Mouse (Mus musculus): ENCODE measurements at regions not wholly inside any gene's neighbourhood (a gene's known extent, or its start where the extent isn't known, plus 50 kb on each side); places are given as distances from the start of the nearest gene placed in this dataset.

DNA sequence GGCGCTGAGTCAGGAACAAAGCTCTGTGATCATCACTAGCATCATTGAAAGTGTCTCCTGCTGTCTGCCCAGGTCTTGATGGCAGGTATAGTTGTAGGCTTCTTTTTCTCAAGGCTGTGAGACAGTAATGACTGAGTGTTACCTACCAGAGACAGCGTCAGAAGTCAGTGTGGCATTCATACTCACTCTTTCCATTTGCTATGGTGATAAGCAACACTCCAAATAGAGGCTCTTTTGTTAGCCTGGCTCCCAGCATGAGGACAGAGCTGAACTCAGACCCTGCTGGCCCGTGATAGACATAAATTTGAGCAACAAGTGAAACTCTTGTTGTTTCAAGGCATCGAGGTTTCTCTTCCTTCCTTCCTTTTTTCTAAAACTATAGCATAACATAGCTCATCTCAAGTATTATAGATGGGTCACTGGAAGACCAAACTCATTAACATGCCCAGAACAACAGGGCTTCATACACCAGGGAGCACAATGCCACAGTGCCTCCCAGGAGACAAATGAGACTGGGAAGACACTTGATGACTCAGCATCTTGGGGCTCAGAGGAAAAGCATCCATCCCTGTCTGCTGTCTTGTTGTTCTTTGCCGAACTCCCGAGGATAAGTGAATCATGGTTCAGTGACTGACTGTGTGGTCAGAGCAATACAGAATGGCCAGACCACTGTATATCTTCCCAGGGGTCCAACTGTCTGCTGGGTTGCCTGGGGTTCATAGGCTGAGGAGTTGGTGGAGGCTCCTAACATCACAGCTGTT is 225.5 kb upstream of the Bmp2 start:
- Histone ChIP-seq H3K36me3 (no peaks in the 10 kb centered on the region), H3K9me3 (replicated peaks) (no peaks in the 10 kb centered on the region), H3K27me3 (no peaks in the 10 kb centered on the region), H3K4me2 (no peak overlapping the region), H3K4me1 (replicated peaks) (peaks cover 10% of the 10 kb centered on the region; the same call in 1 of the 2 replicates), H3K9ac (no peak overlapping the region), H3K27ac (no peak overlapping the region), H3K4me3 (no peak overlapping the region)
- 51% methylated on average over 6 of the region's 6 CpGs for WGBS
- no peak for ATAC-seq (replicated peaks; ENCODE audit: insufficient number of reproducible peaks, insufficient read depth, low FRiP score, low read depth)

DNA sequence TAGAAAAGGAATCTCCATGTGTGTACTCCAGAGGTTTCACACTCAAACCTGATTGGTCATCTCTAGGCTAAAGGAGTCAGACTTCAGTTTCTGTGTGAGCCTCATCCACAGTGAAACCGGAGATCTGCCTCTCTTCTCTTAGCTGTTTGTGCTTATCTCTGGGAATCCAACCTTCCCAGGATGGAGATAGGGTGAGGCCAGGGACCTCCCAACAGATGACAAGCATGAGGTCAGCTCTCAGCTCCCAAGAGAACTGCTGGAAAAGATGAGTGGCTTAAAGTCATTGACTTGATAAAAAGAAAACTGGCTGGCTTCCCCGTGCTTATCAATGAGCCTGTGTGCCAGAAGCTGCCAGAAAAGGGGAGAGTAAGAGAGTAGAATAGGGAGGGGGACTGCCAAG is 224.3 kb upstream of the Bmp2 start:
- Histone ChIP-seq H3K9ac (no peak overlapping the region), H3K4me3 (no peak overlapping the region), H3K4me2 (no peak overlapping the region), H3K27me3 (no peaks in the 10 kb centered on the region), H3K9me3 (replicated peaks) (no peaks in the 10 kb centered on the region), H3K36me3 (no peaks in the 10 kb centered on the region), H3K4me1 (replicated peaks) (peaks cover 10% of the 10 kb centered on the region; the same call in 1 of the 2 replicates), H3K27ac (no peak overlapping the region)
- peak; percentile 67 for ATAC-seq (replicated peaks; ENCODE audit: insufficient number of reproducible peaks, insufficient read depth, low FRiP score, low read depth)
- 9% methylated on average over 2 of the region's 2 CpGs for WGBS

DNA sequence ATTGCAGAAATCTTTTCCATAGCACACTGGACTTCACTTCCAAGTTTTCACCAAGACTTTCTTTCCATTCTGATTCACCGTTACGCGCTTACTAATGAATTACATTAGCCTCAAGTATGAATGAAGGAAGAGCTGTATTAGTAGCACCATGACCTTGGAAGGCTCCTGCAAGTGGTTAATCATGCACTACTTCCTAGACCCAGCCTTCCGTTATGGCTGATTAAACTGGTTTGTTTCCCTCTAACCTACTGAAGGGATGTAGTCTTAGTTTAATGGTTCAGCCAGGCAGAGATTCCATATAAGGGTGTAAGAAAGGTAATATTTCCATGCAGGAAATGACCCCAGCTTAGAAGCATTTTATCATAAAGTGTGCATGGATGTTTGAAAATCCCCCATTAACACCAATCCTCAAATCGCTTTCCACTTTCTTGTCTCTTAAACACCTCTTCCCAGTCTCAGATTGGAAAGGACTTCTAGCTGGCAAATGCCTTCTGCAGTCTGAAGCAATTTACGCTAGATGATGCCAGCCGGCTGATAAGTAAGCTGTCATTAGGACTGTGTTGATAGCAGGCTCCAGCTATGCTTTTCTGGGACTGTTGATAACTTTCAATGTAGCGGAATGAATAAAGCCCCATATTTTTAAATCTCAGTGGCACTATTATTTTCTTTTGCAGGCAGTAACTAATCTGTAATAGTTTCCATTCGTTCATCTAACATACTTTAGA is 215.6 kb upstream of the Bmp2 start:
- Histone ChIP-seq H3K4me1 (replicated peaks) (peaks cover 3% of the 10 kb centered on the region), H3K9ac (no peak overlapping the region), H3K36me3 (no peaks in the 10 kb centered on the region), H3K9me3 (replicated peaks) (no peaks in the 10 kb centered on the region), H3K4me3 (no peak overlapping the region), H3K4me2 (no peak overlapping the region; the same call in 1 of the 2 replicates), H3K27me3 (no peaks in the 10 kb centered on the region), H3K27ac (peak overlapping the region; percentile 41; the same call in 1 of the 2 replicates)
- 0 out of 2 replicates have a peak, but pooled peaks have one; percentile 35 for ATAC-seq (replicated peaks; ENCODE audit: insufficient number of reproducible peaks, insufficient read depth, low FRiP score, low read depth)
- 47% methylated on average over 9 of the region's 9 CpGs for WGBS

DNA sequence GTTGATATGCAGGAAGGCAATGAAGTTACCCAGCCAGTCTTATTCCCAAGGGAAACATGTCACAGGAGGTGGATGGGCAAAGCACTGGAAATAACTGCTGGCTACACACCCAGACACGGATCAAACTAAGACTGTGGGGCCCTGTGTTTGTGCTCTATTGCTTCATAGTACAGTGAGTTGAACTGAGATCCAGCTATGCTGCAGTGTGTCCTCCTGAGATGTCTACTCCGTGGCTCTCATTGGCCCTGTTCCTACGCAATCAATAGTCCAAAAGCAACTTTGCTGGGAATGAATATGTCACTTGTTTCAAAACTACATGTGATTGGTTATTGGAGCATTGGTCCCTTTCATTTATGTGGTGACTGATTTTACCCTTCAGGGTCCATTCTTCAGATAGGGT is 213.8 kb upstream of the Bmp2 start:
- Histone ChIP-seq H3K27me3 (no peaks in the 10 kb centered on the region), H3K4me3 (no peak overlapping the region), H3K4me1 (replicated peaks) (peaks cover 3% of the 10 kb centered on the region), H3K9me3 (replicated peaks) (no peaks in the 10 kb centered on the region), H3K4me2 (no peak overlapping the region), H3K36me3 (no peaks in the 10 kb centered on the region), H3K27ac (no peak overlapping the region), H3K9ac (no peak overlapping the region)
- no peak for ATAC-seq (replicated peaks; ENCODE audit: insufficient number of reproducible peaks, insufficient read depth, low FRiP score, low read depth)
- WGBS, result 78% methylated on average over 3 of the region's 3 CpGs

DNA sequence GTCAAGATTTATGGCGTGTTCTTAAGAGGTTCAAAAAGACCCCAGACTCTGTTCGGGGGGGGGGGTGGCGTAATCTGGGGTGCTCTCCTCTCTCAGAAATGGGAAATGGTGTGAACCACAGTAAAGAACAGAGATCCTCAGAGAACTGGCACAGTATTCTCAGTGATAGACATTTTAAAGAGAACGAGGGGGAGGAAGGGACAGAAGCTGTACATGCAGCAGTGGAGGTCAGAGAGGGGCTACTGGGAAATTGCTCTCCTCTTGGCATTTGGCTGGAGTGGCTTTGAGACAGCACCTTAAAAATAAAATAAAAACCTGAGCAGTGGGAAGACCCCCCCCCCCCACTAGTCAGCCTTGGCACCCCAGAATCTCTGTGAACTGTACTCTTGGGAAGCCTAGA is 210.6 kb upstream of the Bmp2 start:
- Histone ChIP-seq H3K4me3 (no peak overlapping the region), H3K4me2 (no peak overlapping the region), H3K4me1 (replicated peaks) (peaks cover 2% of the 10 kb centered on the region), H3K27ac (no peak overlapping the region), H3K9ac (no peak overlapping the region), H3K9me3 (replicated peaks) (no peaks in the 10 kb centered on the region), H3K27me3 (no peaks in the 10 kb centered on the region), H3K36me3 (no peaks in the 10 kb centered on the region)
- 81% methylated on average over 4 of the region's 4 CpGs for WGBS
- ATAC-seq (replicated peaks; ENCODE audit: insufficient number of reproducible peaks, insufficient read depth, low FRiP score, low read depth), result no peak

DNA sequence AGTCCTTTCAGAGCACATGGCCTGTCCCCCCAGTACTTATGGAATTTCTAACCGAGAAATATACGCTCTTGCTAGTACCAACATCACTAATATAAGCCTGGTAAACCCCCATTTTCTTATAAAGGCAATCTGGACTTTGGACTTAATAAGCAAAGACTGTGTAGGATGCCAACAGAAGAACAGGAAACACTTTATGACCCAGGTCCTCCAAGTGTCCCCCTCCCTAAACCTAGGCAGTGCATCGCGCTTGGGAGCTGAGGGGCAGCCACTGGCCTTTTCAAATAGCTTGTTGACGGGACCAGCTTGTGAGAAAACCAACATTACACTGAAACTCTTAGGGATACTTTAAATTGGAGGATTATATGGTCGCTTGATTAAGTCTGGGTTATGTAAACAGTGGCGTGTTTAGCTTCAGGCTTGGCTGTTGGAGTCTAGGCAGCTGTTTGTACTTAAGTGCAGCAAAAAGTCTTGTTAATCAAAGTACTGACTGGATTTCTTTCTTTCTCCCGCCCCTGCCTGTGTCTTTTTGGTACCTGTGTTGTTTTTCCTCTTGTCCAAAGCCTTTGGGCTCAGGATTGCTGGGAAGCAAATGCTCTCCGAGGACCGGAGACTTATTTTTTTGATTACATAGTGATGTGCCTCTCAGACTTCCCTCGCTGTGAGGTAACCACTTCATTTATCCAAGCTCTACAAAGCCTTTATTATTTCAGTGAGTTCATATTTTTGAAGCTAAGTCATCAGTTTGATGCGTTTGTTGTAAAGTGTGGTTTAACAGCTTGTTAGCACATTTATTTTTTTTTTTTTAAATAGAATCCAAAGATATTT is 205.8 kb upstream of the Bmp2 start:
- H3K27me3 ChIP-seq, result no peaks in the 10 kb centered on the region
- 51% methylated on average over 12 of the region's 12 CpGs for WGBS
- H3K4me3 ChIP-seq, result no peak overlapping the region
- no peaks in the 10 kb centered on the region for H3K4me1 ChIP-seq (replicated peaks)
- no peak overlapping the region for H3K4me2 ChIP-seq
- no peaks in the 10 kb centered on the region for H3K9me3 ChIP-seq (replicated peaks)
- H3K27ac ChIP-seq, result no peak overlapping the region
- no peaks in the 10 kb centered on the region for H3K36me3 ChIP-seq
- no peak overlapping the region for H3K9ac ChIP-seq
- ATAC-seq (replicated peaks; ENCODE audit: insufficient number of reproducible peaks, insufficient read depth, low FRiP score, low read depth), result no peak

DNA sequence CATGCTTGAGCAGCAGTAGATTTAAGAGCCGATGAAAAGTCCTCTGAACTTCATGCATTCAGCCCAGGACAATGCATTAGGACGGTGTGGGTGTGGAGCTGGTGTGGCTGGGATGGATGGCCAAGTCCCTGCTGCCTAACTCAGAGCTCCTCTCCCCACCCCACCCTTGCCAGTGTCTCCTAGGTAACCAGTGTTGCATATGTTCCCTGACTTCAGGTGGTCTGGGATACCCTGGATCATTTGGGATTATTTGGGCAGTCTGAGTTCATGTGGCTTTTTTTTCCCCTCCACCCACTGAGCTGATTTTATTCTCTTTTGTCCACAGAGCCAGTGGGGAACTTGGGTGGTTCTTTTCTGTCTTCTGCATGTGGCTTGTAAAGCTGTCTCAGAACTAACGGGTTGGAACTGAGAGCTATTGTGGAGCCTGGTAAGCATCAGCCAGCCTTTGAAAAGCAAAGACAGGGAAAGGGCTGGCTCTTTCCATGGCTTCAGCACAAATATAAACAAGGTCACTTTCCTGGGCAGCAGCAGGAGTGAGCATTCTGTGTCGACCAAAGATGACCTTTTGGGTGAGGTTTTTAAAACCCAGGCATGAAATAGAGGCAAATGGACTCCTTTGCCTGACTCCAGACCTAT is 205.1 kb upstream of the Bmp2 start:
- no peak overlapping the region for H3K27ac ChIP-seq
- H3K9ac ChIP-seq, result no peak overlapping the region
- 30% methylated on average over 4 of the region's 4 CpGs for WGBS
- H3K4me1 ChIP-seq (replicated peaks), result no peaks in the 10 kb centered on the region
- no peaks in the 10 kb centered on the region for H3K27me3 ChIP-seq
- H3K9me3 ChIP-seq (replicated peaks), result no peaks in the 10 kb centered on the region
- H3K4me2 ChIP-seq, result no peak overlapping the region
- H3K4me3 ChIP-seq, result no peak overlapping the region
- no peak for ATAC-seq (replicated peaks; ENCODE audit: insufficient number of reproducible peaks, insufficient read depth, low FRiP score, low read depth)
- no peaks in the 10 kb centered on the region for H3K36me3 ChIP-seq

DNA sequence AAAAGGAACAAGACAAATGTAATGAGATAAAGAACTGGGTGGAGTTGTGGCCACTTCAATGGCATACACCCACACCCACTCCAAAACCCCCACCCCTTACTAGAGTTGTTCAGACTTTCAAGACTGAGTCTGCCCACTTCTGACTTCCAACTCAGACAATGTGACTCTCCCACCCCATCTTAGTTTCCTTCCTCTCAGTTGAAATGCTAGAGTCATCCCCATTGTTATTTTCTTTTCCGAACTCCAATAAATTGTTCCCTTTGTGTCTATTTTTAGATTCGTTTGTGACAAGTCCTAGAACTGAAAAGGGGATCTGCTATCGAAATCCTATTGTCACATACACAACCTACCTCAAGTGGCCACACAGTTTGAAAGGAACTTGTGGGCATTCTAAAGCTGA is 200.7 kb upstream of the Bmp2 start:
- ATAC-seq (replicated peaks; ENCODE audit: insufficient number of reproducible peaks, insufficient read depth, low FRiP score, low read depth), result no peak
- WGBS, result 45% methylated on average over 3 of the region's 3 CpGs
- no peak overlapping the region for H3K27ac ChIP-seq

DNA sequence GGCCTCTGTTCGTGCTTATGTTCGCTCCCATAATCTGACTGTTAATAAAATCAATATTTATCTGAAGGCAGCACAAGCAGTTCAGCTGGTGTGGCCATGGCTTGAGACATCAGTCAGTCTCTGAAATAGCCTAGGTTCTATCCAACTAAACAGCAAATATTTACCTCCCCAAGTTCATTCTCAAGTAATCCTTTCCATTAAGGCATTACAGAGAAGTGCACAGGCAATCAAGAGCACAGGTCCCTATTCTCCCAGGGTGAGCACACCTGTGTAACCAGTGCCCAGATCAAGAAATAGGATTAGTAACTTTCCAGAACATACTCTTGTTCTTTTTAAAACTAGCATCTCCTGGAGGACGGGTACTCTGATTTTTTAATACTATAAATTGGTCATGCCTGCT is 199.2 kb upstream of the Bmp2 start:
- H3K9ac ChIP-seq, result no peak overlapping the region
- ATAC-seq (replicated peaks; ENCODE audit: insufficient number of reproducible peaks, insufficient read depth, low FRiP score, low read depth), result no peak
- H3K9me3 ChIP-seq (replicated peaks), result no peaks in the 10 kb centered on the region
- no peak overlapping the region for H3K4me3 ChIP-seq
- no peak overlapping the region for H3K27ac ChIP-seq
- H3K27me3 ChIP-seq, result no peaks in the 10 kb centered on the region
- no peaks in the 10 kb centered on the region for H3K4me1 ChIP-seq (replicated peaks)
- no peaks in the 10 kb centered on the region for H3K36me3 ChIP-seq
- no peak overlapping the region for H3K4me2 ChIP-seq
- WGBS, result 91% methylated on average over 3 of the region's 3 CpGs

More for the DNA sequence above, 200.7 kb upstream of the Bmp2 start:
- no peaks in the 10 kb centered on the region for H3K9me3 ChIP-seq (replicated peaks)
- H3K4me2 ChIP-seq, result no peak overlapping the region
- H3K4me3 ChIP-seq, result no peak overlapping the region
- no peaks in the 10 kb centered on the region for H3K4me1 ChIP-seq (replicated peaks)
- no peak overlapping the region for H3K9ac ChIP-seq
- H3K27me3 ChIP-seq, result no peaks in the 10 kb centered on the region
- H3K36me3 ChIP-seq, result no peaks in the 10 kb centered on the region

DNA sequence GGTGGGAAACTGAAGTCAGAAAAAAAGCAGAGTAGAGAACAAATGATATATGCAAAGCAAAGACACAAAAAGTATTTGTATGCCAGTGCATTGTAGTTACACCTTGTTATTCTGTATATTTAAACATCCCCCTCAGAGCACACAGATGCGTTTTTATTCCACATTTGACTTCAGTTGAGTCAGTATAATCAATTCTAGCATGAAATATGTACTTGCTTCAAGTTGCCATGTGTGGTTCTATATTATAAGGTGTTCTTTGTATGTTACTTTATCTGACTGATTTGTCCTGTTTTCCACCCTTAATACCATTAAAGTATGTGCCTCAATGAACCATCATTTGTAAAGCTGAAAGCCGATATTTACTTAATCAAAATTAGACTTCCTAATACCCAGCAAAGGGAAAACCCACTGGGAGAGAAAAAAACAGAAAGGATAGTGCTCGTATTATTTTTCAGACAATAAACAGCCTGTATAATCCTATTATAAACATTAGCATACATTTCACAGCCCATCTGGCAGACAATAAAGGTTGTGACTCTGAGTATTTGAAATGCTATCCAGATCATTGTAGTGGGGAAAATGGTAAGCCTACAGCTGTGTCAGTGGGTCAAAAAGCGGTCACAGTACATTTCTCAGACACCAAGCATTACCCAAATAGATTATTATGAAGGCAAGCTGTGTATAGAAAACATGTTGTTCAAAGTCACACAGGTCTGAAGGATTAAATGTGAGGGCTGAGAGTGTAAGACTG is 189.1 kb upstream of the Bmp2 start:
- Histone ChIP-seq H3K9ac (no peak overlapping the region), H3K9me3 (replicated peaks) (no peaks in the 10 kb centered on the region), H3K36me3 (no peaks in the 10 kb centered on the region), H3K27ac (no peak overlapping the region), H3K27me3 (no peaks in the 10 kb centered on the region), H3K4me1 (replicated peaks) (peaks cover 3% of the 10 kb centered on the region; the same call in 1 of the 2 replicates), H3K4me2 (no peak overlapping the region), H3K4me3 (no peak overlapping the region)
- 69% methylated on average over 4 of the region's 4 CpGs for WGBS
- no peak for ATAC-seq (replicated peaks; ENCODE audit: insufficient number of reproducible peaks, insufficient read depth, low FRiP score, low read depth)

All from heart, embryonic 15.5 days (tissue).